Mouse (Mus musculus): ENCODE measurements at regions not wholly inside any gene's neighbourhood (a gene's known extent, or its start where the extent isn't known, plus 50 kb on each side); places are given as distances from the start of the nearest gene placed in this dataset.

- Histone ChIP-seq H3K27me3 (ENCODE audit: insufficient read depth, low read length) (no peaks in the 10 kb centered on the region), H3K4me1 (ENCODE audit: insufficient read depth) (no peaks in the 10 kb centered on the region), H3K4me2 (ENCODE audit: low read depth, low read length) (no peak overlapping the region), H3K36me3 (replicated peaks; ENCODE audit: insufficient read depth, low read length) (no peaks in the 10 kb centered on the region), H3K4me3 (ENCODE audit: low read depth, low read length) (no peak overlapping the region), H3K9ac (replicated peaks) (no peak overlapping the region), H3K27ac (ENCODE audit: low read depth) (no peak overlapping the region), H3K9me3 (ENCODE audit: low read length) (no peaks in the 10 kb centered on the region)
- ATAC-seq (no peak), DNase-seq (no peak)
- 68% methylated on average over 6 of the region's 6 CpGs for WGBS (ENCODE audit: insufficient replicate concordance)
- TF ChIP-seq EP300 (IDR thresholded peaks at IDR 0.05; ENCODE audit: low read depth) (no peak), CTCF (IDR thresholded peaks at IDR 0.05; ENCODE audit: low read depth) (no peak)
Observed at GRCm38 (mm10) chr13:84639087-84640022, 417.3 kb downstream of the Tmem161b start.

DNA sequence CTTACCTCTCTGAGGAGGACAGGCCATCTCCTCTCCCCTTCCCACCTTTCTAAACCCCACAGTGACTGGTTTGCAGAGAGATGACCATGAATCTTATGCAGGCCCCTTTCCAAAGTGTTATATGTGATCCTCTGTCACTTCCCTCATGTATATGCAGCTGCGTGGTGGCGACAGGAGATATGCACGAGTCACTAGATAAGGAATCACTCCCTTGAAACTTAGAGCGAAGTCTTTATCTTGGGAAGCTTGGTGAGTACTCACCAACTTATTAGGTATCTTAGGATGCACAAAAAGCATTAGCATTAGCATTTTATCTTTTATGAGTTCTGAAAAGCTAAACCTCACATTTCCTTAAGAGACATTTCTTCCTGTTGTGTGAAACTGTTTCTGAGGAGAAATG lies 421.9 kb downstream of the Tmem161b start:
- H3K36me3 ChIP-seq (replicated peaks; ENCODE audit: insufficient read depth, low read length) = no peaks in the 10 kb centered on the region
- no peak overlapping the region for H3K4me2 ChIP-seq (ENCODE audit: low read depth, low read length)
- H3K27me3 ChIP-seq (ENCODE audit: insufficient read depth, low read length) = no peaks in the 10 kb centered on the region
- no peaks in the 10 kb centered on the region for H3K9me3 ChIP-seq (ENCODE audit: low read length)
- H3K4me1 ChIP-seq (ENCODE audit: insufficient read depth) = no peaks in the 10 kb centered on the region
- H3K27ac ChIP-seq (ENCODE audit: low read depth) = no peak overlapping the region
- no peak overlapping the region for H3K4me3 ChIP-seq (ENCODE audit: low read depth, low read length)
- no peak overlapping the region for H3K9ac ChIP-seq (replicated peaks)
- ATAC-seq (no peak), DNase-seq (no peak)
- TF ChIP-seq CTCF (IDR thresholded peaks at IDR 0.05; ENCODE audit: low read depth) (no peak), EP300 (IDR thresholded peaks at IDR 0.05; ENCODE audit: low read depth) (no peak)
- 72% methylated on average over 4 of the region's 4 CpGs for WGBS (ENCODE audit: insufficient replicate concordance)

GRCm38 (mm10) chr13:84646899-84647298 lies 424.8 kb downstream of the Tmem161b start:
- Histone ChIP-seq H3K36me3 (replicated peaks; ENCODE audit: insufficient read depth, low read length) (no peaks in the 10 kb centered on the region), H3K27me3 (ENCODE audit: insufficient read depth, low read length) (no peaks in the 10 kb centered on the region), H3K4me2 (ENCODE audit: low read depth, low read length) (no peak overlapping the region), H3K4me3 (ENCODE audit: low read depth, low read length) (no peak overlapping the region), H3K9me3 (ENCODE audit: low read length) (no peaks in the 10 kb centered on the region), H3K27ac (ENCODE audit: low read depth) (no peak overlapping the region), H3K4me1 (ENCODE audit: insufficient read depth) (no peaks in the 10 kb centered on the region), H3K9ac (replicated peaks) (no peak overlapping the region)
- TF ChIP-seq EP300 (IDR thresholded peaks at IDR 0.05; ENCODE audit: low read depth) (no peak), CTCF (IDR thresholded peaks at IDR 0.05; ENCODE audit: low read depth) (no peak)
- WGBS (ENCODE audit: insufficient replicate concordance) = 78% methylated on average over 1 of the region's 1 CpGs
- no peak for DNase-seq
- no peak for ATAC-seq

DNA sequence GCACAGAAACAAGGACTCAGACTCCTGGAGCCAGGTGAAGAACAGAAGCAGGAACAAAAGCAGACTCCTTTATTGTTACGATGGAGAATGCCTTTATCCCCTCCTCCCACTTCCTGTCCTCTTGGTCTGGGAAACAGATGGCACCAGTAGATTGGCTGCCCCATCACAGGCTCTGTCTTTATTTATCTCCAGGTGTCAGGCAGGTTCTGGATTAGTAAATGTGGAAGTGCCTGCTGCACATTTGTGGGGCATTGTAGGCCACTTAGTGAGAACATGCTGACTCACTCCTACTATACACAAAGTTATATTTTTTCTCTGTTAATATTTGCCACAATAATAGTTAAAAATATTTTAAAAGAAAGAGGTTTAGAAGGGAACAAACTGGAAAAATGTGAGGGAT lies 426.0 kb downstream of the Tmem161b start:
- Histone ChIP-seq H3K27me3 (ENCODE audit: insufficient read depth, low read length) (no peaks in the 10 kb centered on the region), H3K4me1 (ENCODE audit: insufficient read depth) (no peaks in the 10 kb centered on the region), H3K36me3 (replicated peaks; ENCODE audit: insufficient read depth, low read length) (no peaks in the 10 kb centered on the region), H3K9me3 (ENCODE audit: low read length) (no peaks in the 10 kb centered on the region), H3K9ac (replicated peaks) (no peak overlapping the region), H3K27ac (ENCODE audit: low read depth) (no peak overlapping the region), H3K4me2 (ENCODE audit: low read depth, low read length) (no peak overlapping the region), H3K4me3 (ENCODE audit: low read depth, low read length) (no peak overlapping the region)
- ATAC-seq (peak; percentile 35; the same call in 1 of the 2 replicates), DNase-seq (no peak)
- WGBS (ENCODE audit: insufficient replicate concordance) = 21% methylated on average over 1 of the region's 1 CpGs
- TF ChIP-seq EP300 (IDR thresholded peaks at IDR 0.05; ENCODE audit: low read depth) = peak; percentile 26; the same call in 1 of the 2 replicates
- no peak for TF ChIP-seq CTCF (IDR thresholded peaks at IDR 0.05; ENCODE audit: low read depth)

DNA sequence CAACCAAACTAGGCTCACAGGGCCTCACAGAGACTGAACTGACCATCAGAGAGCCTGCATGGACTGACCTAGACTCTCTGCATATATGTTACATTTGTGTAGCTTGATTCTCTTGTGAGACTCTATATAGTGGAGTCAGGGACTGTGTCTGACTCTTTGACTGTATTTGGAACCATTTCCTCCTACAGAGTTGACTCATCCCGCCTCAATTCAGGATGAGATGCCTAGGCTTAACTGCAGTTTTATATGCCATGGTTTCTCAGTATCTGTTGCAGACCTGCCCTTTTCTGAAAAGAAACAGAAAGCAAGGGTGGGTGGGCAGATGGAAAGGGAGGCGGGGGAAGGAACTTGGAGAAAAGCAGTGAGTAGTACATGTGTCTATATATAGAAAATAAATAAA lies 441.9 kb downstream of the Tmem161b start:
- 77% methylated on average over 2 of the region's 2 CpGs for WGBS (ENCODE audit: insufficient replicate concordance)
- no peak for TF ChIP-seq CTCF (IDR thresholded peaks at IDR 0.05; ENCODE audit: low read depth)
- TF ChIP-seq EP300 (IDR thresholded peaks at IDR 0.05; ENCODE audit: low read depth) = no peak
- no peaks in the 10 kb centered on the region for H3K9me3 ChIP-seq (ENCODE audit: low read length)
- no peak overlapping the region for H3K9ac ChIP-seq (replicated peaks)
- no peaks in the 10 kb centered on the region for H3K36me3 ChIP-seq (replicated peaks; ENCODE audit: insufficient read depth, low read length)
- no peak overlapping the region for H3K4me3 ChIP-seq (ENCODE audit: low read depth, low read length)
- ATAC-seq = no peak
- H3K27ac ChIP-seq (ENCODE audit: low read depth) = no peak overlapping the region
- H3K4me2 ChIP-seq (ENCODE audit: low read depth, low read length) = no peak overlapping the region
- H3K4me1 ChIP-seq (ENCODE audit: insufficient read depth) = no peaks in the 10 kb centered on the region
- no peak for DNase-seq
- no peaks in the 10 kb centered on the region for H3K27me3 ChIP-seq (ENCODE audit: insufficient read depth, low read length)

DNA sequence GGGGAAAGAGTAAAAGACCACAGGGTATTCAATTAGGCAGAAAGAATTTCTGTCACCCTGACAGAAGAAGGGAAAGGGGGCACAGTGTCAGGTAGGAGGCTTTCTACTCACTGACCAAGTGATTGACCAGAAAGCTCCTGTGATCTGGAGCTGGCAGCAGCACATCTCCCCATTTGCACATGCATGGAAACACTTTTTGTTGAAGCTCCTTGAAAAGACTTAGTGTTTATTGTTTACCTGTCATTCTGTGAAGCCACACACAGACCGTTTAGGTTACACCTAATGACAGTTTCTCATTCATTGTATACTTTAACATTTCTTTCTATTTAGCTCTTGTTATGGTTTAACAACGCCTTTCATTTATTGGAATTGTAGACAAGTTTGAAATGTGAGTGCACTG lies 458.9 kb downstream of the Tmem161b start:
- WGBS (ENCODE audit: insufficient replicate concordance) = 59% methylated on average over 2 of the region's 2 CpGs

More for the DNA sequence above, 458.9 kb downstream of the Tmem161b start:
- Histone ChIP-seq H3K36me3 (replicated peaks; ENCODE audit: insufficient read depth, low read length) (no peaks in the 10 kb centered on the region), H3K4me2 (ENCODE audit: low read depth, low read length) (no peak overlapping the region), H3K27me3 (ENCODE audit: insufficient read depth, low read length) (no peaks in the 10 kb centered on the region), H3K9ac (replicated peaks) (no peak overlapping the region), H3K4me3 (ENCODE audit: low read depth, low read length) (no peak overlapping the region), H3K27ac (ENCODE audit: low read depth) (no peak overlapping the region), H3K9me3 (ENCODE audit: low read length) (no peaks in the 10 kb centered on the region), H3K4me1 (ENCODE audit: insufficient read depth) (no peaks in the 10 kb centered on the region)
- TF ChIP-seq CTCF (IDR thresholded peaks at IDR 0.05; ENCODE audit: low read depth) (no peak), EP300 (IDR thresholded peaks at IDR 0.05; ENCODE audit: low read depth) (no peak)
- DNase-seq (no peak), ATAC-seq (no peak)

Measured in liver, postnatal 0 days (tissue).